Mouse (Mus musculus): Measurements from ENCODE around the gene Mitd1.

Gene Mitd1

DNA sequence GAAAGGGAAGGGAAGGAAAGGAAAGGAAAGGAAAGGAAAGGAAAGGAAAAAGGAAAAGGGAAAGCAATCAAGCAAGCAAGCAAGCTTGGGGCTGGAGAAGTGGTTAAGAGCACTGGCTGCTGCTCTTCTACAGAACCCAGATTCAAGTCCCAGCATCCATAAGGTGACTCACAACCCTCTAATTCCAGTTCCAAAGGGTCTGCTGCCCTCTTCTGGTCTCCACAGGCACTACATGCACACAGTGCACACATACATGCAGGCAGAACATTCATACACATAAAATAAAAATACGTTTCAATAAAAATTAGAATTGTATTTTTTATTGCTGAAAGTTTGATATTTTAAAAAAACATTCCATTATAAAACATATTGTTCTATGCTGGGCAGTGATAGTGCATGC lies 23.2 kb downstream of the Mitd1 start:
- 80% methylated on average over 1 of the region's 1 CpGs for WGBS

DNA sequence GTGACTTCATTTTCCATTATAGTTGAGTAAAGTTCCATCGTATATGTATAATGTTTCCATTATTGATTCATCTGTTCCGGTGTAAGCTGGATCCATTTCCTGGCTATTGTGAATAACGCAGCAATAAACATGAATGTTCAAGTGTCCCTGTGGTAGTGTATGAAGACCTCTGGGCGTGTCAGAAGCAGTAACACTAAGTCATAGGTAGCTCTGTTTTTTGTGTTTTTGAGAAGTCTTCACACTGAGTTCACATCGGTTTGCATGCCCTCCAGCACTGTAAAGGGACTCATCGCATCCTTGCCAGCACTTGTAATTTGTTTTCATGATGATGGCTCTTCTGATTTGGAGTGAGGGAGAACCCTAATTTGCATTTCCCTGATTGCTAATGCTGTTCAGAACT lies 23.9 kb downstream of the Mitd1 start, which contains the start of gene Tsga10:
Tsga10 (minus strand) TSS at position 144 of the 400 bp plus-strand sequence.
- WGBS, result 62% methylated on average over 6 of the region's 6 CpGs

DNA sequence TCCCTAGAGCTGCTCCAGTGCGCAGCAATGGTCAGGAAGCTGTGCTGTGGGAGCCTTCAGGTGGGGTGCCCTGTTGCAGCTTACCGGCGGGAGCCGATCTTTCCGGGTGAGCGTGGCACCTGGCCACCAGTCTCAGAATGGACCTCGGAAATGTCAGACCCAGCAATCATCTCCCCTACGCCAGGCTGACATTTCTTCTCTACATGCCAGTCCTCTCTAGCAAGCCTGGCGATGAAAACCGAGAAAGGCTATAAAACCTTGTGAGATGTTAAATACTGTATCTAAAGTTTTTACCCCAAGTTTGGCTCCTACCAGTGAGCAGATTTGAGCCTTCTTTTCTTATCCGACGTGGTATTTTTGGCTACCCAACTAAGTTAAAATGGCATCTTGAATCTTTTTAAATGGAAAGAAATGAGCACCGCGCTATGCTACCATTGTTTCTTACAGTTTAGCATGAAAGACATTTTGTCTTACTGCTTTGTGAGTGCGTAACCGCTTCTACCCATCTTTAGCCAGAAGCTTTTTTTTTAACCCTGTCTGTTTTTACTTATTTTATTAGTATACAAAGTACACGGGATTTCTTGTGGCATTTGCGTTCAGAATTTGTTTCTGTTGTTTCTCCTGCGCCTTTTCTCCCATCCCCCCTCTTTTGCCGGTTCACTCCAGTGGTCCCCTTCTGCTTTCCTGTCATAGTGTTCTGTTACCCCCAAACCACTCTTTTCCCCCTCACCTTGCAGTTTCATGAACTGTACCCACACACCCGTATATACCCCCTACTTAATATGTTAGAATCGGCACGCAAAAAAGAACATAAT lies 24.6 kb downstream of the Mitd1 start:
- WGBS, result 5% methylated on average over 23 of the region's 23 CpGs

DNA sequence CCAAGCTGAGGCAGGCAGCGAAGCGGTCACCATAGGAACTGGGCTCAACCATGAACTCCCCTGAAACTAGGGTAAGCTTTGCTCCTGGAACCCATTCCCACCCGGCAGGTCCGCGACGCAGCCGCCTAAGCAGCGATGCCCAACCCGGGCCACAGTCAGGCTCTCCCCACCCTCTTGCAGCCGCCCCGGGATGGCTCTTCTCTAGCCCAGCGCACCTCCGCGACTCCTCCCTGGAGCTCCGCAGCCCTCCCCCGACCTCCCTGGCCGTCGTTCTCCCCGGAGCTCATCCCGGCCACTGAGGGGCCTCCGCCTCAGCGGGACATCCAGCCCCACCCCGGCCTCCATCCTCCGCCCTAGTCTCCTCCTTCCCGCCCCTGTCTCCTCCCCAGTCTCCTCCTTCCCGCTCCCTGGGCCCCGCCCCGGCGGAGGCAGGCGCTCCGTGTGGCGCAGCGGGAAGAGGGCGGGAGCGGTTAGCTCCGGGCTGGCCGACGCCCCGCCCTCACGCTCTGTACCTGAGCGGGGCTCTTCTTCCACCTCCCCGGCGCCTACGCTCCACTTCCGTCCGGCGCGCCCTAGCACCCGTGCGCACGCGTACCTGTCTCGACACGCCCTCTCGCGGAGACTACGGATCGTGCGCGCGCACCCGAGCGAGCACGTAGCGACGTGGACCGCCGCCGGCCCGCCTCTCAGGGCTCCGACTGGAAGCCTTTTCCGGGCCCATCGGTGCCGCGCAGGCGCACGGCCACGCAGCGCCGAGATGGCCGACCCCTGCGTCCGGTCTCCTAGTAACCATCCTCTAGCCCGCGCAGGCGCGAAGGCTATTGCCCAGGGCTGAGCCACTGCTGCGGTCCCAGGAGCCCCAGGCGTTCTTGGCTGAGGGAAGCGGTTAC lies 25.5 kb downstream of the Mitd1 start:
- WGBS, result 1% methylated on average over 89 of the region's 90 CpGs

DNA sequence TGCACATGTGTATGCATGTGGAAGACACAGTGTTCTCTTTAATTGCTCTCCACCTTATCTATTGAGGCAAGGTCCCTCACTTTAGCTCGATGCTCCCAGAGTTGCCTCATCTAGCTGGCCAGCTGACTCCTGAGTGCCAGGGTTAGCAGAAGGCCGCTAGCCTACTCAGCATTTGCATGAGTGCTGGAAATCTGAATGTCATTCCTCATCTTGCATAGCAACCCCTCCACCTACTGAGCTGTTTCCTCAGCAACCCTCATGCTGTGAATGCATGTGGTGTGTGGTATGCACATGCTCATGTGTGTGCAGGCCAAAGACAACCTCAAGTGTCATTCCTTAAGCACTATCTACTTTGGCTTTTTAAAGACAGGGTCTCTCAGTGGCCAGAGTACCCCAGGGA lies 39.5 kb downstream of the Mitd1 start:
- 35% methylated on average over 2 of the region's 2 CpGs for WGBS

DNA sequence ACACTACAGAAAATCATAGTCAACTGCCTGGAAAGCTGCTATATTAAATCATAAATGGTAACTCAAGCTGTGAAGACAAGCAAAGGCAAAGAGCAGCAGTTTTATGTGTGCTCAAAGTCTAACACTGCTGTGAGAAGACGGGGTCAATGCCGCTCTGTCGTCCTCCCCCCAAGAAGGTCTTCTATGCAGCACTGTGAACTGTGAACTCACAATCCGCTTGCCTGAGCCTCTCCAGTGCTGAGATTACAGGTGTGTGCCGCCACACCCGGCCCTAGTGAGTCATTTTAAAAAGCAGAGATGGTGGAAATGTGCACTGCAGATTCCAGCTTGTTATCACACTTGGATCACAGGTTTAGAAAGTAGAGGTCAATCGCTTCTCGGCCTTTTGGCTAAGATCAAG lies 43.3 kb downstream of the Mitd1 start:
- WGBS, result 89% methylated on average over 8 of the region's 8 CpGs

DNA sequence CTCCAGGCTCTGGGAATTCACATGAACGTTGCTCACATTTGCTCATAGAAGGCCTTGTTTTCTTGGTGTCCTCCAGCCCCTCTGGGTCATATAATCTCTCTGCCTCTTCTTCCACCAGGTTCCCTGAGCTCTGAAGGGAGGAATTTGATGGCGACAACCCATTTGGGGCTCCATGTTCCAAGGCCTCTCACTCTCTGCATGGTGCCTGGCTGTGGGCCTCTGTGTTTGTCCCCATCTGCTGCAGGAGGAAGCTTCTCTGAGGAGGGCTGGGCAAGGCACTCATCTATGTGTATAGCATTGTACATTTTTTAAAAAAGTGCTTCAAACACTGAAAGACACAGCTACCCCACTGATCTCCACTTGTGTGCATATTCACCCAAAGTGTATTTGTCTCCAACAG lies 58.5 kb downstream of the Mitd1 start:
- WGBS, result 74% methylated on average over 2 of the region's 2 CpGs
